Mouse (Mus musculus) limb, embryonic 11.5 days (tissue): ENCODE measurements around the gene Atxn7l3b. TPM values are rescaled to one million over a fixed set of nuclear protein-coding genes. Genes with fewer than 3 reads are reported as not detected.

Source experiments
- ATAC-seq: fragments of 200-750 bp; cut with Nextera tagmentation; 2 replicates; pipeline ENCODE4 v1.8.0; 2017; ENCODE audit warnings: low read depth; ENCODE audit not compliant: insufficient number of reproducible peaks, low FRiP score, low TSS enrichment
- DNase-seq: peaks from one replicate; pipeline ENCODE4 v3.0.0-alpha.2; 2015; ENCODE audit warnings: low spot score
- H3K27ac ChIP-seq: fragments of 300-500 bp; sonication (generic); replicated peaks from 2 replicates; pipeline ENCODE4 v1.5.1; 2014; ENCODE audit warnings: low read depth, mild to moderate bottlenecking, low read length
- H3K27me3 ChIP-seq: fragments of 300-500 bp; sonication (generic); 2 replicates; pipeline ENCODE4 v1.6.1; 2014; ENCODE audit warnings: mild to moderate bottlenecking, low read length, mixed read lengths; ENCODE audit not compliant: control insufficient read depth, insufficient read depth
- H3K36me3 ChIP-seq: fragments of 300-500 bp; sonication (generic); 2 replicates; pipeline ENCODE4 v1.6.1; 2014; ENCODE audit warnings: mild to moderate bottlenecking, low read length, moderate library complexity, mixed read lengths; ENCODE audit not compliant: control insufficient read depth, insufficient read depth
- H3K4me1 ChIP-seq: fragments of 300-500 bp; sonication (generic); 2 replicates; pipeline ENCODE4 v1.6.1; 2014; ENCODE audit warnings: low read length, mixed read lengths; ENCODE audit not compliant: control insufficient read depth, insufficient read depth
- H3K4me2 ChIP-seq: fragments of 300-500 bp; sonication (generic); 2 replicates; pipeline ENCODE4 v1.6.1; 2014; ENCODE audit warnings: low read depth, mild to moderate bottlenecking, moderate library complexity; ENCODE audit not compliant: severe bottlenecking
- H3K4me3 ChIP-seq: fragments of 300-500 bp; sonication (generic); 2 replicates; pipeline ENCODE4 v1.5.1; 2014; ENCODE audit warnings: low read depth, low read length
- H3K9ac ChIP-seq: fragments of 300-500 bp; sonication (generic); 2 replicates; pipeline ENCODE4 v1.6.1; 2014; ENCODE audit warnings: mild to moderate bottlenecking, low read length
- H3K9me3 ChIP-seq: fragments of 300-500 bp; sonication (generic); 2 replicates; pipeline ENCODE4 v1.6.1; 2016; ENCODE audit warnings: low read length; ENCODE audit not compliant: control insufficient read depth
- WGBS: fragments of 180-500 bp; shearing (Covaris S2); extraction: QIAGEN DNeasy Blood & Tissue Kit; methylation state at CpG from one replicate; pipeline ENCODE4 v1.1.7; 2014; 5-methylcytosine and 5-hydroxymethylcytosine counted together
- polyA plus RNA-seq: library from polyadenylated mRNA; unstranded; fragments of >200 nt; fragmentation: Nextera tagmentation; extraction: Ambion mirVana; gene quantifications from 2 replicates; pipeline ENCODE4 v1.2.1, GENCODE M21; 2014

Atxn7l3b gene
- polyA plus RNA-seq, 1 experiment from 2014 or later, result 207 TPM

GRCm38 (mm10) chr10:112884064-112884463 is 44.7 kb downstream of the Atxn7l3b start:
- Histone ChIP-seq H3K27ac (no peak overlapping the region), H3K9ac (no peak overlapping the region), H3K4me1 (no peaks in the 10 kb centered on the region), H3K36me3 (no peaks in the 10 kb centered on the region), H3K4me3 (no peak overlapping the region), H3K27me3 (no peaks in the 10 kb centered on the region), H3K4me2 (no peak overlapping the region), H3K9me3 (no peaks in the 10 kb centered on the region)
- 88% methylated on average over 9 of the region's 9 CpGs for WGBS
- ATAC-seq (no peak), DNase-seq (no peak)

- Histone ChIP-seq H3K4me2 (no peak overlapping the region), H3K4me3 (no peak overlapping the region), H3K27me3 (no peaks in the 10 kb centered on the region), H3K9me3 (no peaks in the 10 kb centered on the region), H3K36me3 (no peaks in the 10 kb centered on the region), H3K9ac (no peak overlapping the region), H3K4me1 (no peaks in the 10 kb centered on the region), H3K27ac (no peak overlapping the region)
- ATAC-seq (no peak), DNase-seq (no peak)
- 53% methylated on average over 3 of the region's 3 CpGs for WGBS
Measured at GRCm38 (mm10) chr10:112883688-112884004, 45.2 kb downstream of the Atxn7l3b start.

- no peaks in the 10 kb centered on the region for H3K27me3 ChIP-seq
- H3K4me1 ChIP-seq, result no peaks in the 10 kb centered on the region
- no peak overlapping the region for H3K9ac ChIP-seq
- H3K4me2 ChIP-seq, result no peak overlapping the region
- ATAC-seq, result no peak
- WGBS, result 43% methylated on average over 6 of the region's 6 CpGs
- DNase-seq, result no peak
- H3K27ac ChIP-seq, result no peak overlapping the region
- H3K4me3 ChIP-seq, result no peak overlapping the region
- H3K36me3 ChIP-seq, result no peaks in the 10 kb centered on the region
- H3K9me3 ChIP-seq, result no peaks in the 10 kb centered on the region
Measured at GRCm38 (mm10) chr10:112882789-112883687, 45.8 kb downstream of the Atxn7l3b start.

GRCm38 (mm10) chr10:112882149-112882548 is 46.7 kb downstream of the Atxn7l3b start:
- no peaks in the 10 kb centered on the region for H3K4me1 ChIP-seq
- H3K4me3 ChIP-seq, result no peak overlapping the region
- ATAC-seq (no peak), DNase-seq (no peak)
- no peak overlapping the region for H3K9ac ChIP-seq
- no peak overlapping the region for H3K27ac ChIP-seq
- 89% methylated on average over 3 of the region's 3 CpGs for WGBS
- no peaks in the 10 kb centered on the region for H3K27me3 ChIP-seq
- H3K4me2 ChIP-seq, result no peak overlapping the region
- H3K9me3 ChIP-seq, result no peaks in the 10 kb centered on the region
- H3K36me3 ChIP-seq, result no peaks in the 10 kb centered on the region

- 0 out of 2 replicates have a peak, but pooled peaks have one; percentile 17 for ATAC-seq
Measured at GRCm38 (mm10) chr10:112876655-112877393, 52.0 kb downstream of the Atxn7l3b start.

More at GRCm38 (mm10) chr10:112876655-112877393, 52.0 kb downstream of the Atxn7l3b start:
- 65% methylated on average over 1 of the region's 1 CpGs for WGBS
- Histone ChIP-seq H3K4me1 (no peaks in the 10 kb centered on the region), H3K27me3 (no peaks in the 10 kb centered on the region), H3K9ac (no peak overlapping the region), H3K9me3 (no peaks in the 10 kb centered on the region), H3K27ac (no peak overlapping the region), H3K36me3 (no peaks in the 10 kb centered on the region), H3K4me3 (no peak overlapping the region), H3K4me2 (no peak overlapping the region)
- no peak for DNase-seq
